Mouse (Mus musculus) v-Abl transformed pro-B cells (cell line): ENCODE results near the gene Triobp.

ENCODE experiments used
- in situ Hi-C, 2 experiments: fragments of 400-800 bp; cut with MboI; formaldehyde crosslinking; loops; one replicate each; pipeline ENCODE4 v1.15.1; 2025; ENCODE audit not compliant: unreplicated experiment in 2 of 2

Triobp gene

GRCm38 (mm10) chr15:79050160-79050845 lies 102.8 kb downstream of the Triobp start:
- in situ Hi-C loops, result no loop called here

- in situ Hi-C loops, result no loop called here
Measured at GRCm38 (mm10) chr15:79050964-79051363, 103.4 kb downstream of the Triobp start.

- in situ Hi-C loops, result no loop called here
Measured at GRCm38 (mm10) chr15:79051461-79052360, 104.2 kb downstream of the Triobp start.

GRCm38 (mm10) chr15:79052366-79052765 lies 104.8 kb downstream of the Triobp start:
- in situ Hi-C loops, result no loop called here
